Mouse (Mus musculus): ENCODE data around the gene Olfr640. TPM values are rescaled to one million over a fixed set of nuclear protein-coding genes. Genes with fewer than 3 reads are reported as not detected.

The Olfr640 gene
- polyA plus RNA-seq, 1 experiment from 2014 or later = not detected

- no peak for ATAC-seq
- H3K4me2 ChIP-seq (ENCODE audit: low read length) = no peak overlapping the region
- no peak overlapping the region for H3K27ac ChIP-seq (ENCODE audit: low read length)
- H3K36me3 ChIP-seq (ENCODE audit: control insufficient read depth, insufficient read depth, low read length) = no peaks in the 10 kb centered on the region
- H3K4me1 ChIP-seq (ENCODE audit: control insufficient read depth, insufficient read depth, low read length) = no peaks in the 10 kb centered on the region
- H3K27me3 ChIP-seq (ENCODE audit: control insufficient read depth, insufficient read depth, low read depth, low read length) = no peaks in the 10 kb centered on the region
- H3K9me3 ChIP-seq (replicated peaks; ENCODE audit: control insufficient read depth, low read length, poor library complexity, severe bottlenecking) = no peaks in the 10 kb centered on the region
- H3K4me3 ChIP-seq (ENCODE audit: low read depth, low read length) = no peak overlapping the region
- WGBS = 88% methylated on average over 1 of the region's 1 CpGs
- H3K9ac ChIP-seq (ENCODE audit: low read depth, low read length) = no peak overlapping the region
Observed at GRCm38 (mm10) chr7:104018953-104019352, 6.4 kb downstream of the Olfr640 start.

DNA sequence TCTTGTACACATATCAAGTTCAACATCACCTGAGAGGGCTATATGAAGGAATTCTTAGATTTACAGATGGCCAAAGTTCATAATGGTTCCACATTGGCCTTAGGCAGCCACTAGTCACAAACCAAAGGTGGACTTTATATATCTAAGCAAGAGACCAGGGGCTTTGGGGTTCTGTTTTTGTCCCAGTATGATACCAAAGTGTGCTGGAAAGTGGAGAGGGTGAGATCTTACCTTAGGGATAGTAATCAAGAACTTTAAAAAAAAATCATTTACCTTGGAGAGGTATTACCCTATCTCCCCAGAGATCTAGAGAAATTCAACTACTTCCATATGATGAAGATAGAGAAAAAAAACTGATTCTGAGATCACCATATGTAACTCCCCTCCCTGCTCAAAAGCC lies 8.2 kb downstream of the Olfr640 start, which contains the start of gene Olfr639:
TSS of gene Olfr639 (minus strand) at position 101 of the 400 bp plus-strand sequence.
- Histone ChIP-seq H3K27me3 (ENCODE audit: control insufficient read depth, insufficient read depth, low read depth, low read length) (no peaks in the 10 kb centered on the region), H3K9me3 (replicated peaks; ENCODE audit: control insufficient read depth, low read length, poor library complexity, severe bottlenecking) (no peaks in the 10 kb centered on the region), H3K9ac (ENCODE audit: low read depth, low read length) (no peak within 1 kb of the TSS), H3K4me1 (ENCODE audit: control insufficient read depth, insufficient read depth, low read length) (no peaks in the 10 kb centered on the region), H3K27ac (ENCODE audit: low read length) (no peak within 1 kb of the TSS), H3K4me2 (ENCODE audit: low read length) (no peak within 1 kb of the TSS), H3K4me3 (ENCODE audit: low read depth, low read length) (no peak within 1 kb of the TSS), H3K36me3 (ENCODE audit: control insufficient read depth, insufficient read depth, low read length) (no peaks in the 10 kb centered on the region)
- no peak for ATAC-seq

DNA sequence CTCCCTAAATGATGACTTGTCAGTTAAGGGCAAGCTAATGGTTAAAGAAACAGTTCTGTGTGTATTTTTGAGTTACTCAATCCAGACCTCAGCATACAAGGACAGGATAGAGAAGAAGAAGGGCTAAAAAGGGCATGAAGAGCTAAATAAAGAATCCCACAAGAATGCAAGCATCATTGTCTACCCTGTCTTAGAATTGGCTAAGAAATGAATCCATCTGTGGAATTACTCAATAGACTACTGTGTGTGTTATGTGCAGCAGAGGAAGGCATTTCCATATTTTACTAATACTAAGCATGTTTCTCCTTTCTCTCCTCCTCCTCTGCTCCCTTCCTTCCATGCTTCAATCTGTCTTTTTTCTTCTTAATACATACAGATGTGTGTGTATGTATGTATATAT lies 26.2 kb downstream of the Olfr640 start:
- no peak overlapping the region for H3K27ac ChIP-seq (ENCODE audit: low read length)
- no peak overlapping the region for H3K4me2 ChIP-seq (ENCODE audit: low read length)
- H3K4me3 ChIP-seq (ENCODE audit: low read depth, low read length) = no peak overlapping the region
- no peak overlapping the region for H3K9ac ChIP-seq (ENCODE audit: low read depth, low read length)
- H3K9me3 ChIP-seq (replicated peaks; ENCODE audit: control insufficient read depth, low read length, poor library complexity, severe bottlenecking) = no peaks in the 10 kb centered on the region
- no peaks in the 10 kb centered on the region for H3K4me1 ChIP-seq (ENCODE audit: control insufficient read depth, insufficient read depth, low read length)
- no peaks in the 10 kb centered on the region for H3K36me3 ChIP-seq (ENCODE audit: control insufficient read depth, insufficient read depth, low read length)
- H3K27me3 ChIP-seq (ENCODE audit: control insufficient read depth, insufficient read depth, low read depth, low read length) = no peaks in the 10 kb centered on the region
- ATAC-seq = no peak

- ATAC-seq = no peak
- Histone ChIP-seq H3K4me1 (ENCODE audit: control insufficient read depth, insufficient read depth, low read length) (no peaks in the 10 kb centered on the region), H3K4me3 (ENCODE audit: low read depth, low read length) (no peak within 1 kb of the TSS), H3K9ac (ENCODE audit: low read depth, low read length) (no peak within 1 kb of the TSS), H3K27me3 (ENCODE audit: control insufficient read depth, insufficient read depth, low read depth, low read length) (no peaks in the 10 kb centered on the region), H3K36me3 (ENCODE audit: control insufficient read depth, insufficient read depth, low read length) (no peaks in the 10 kb centered on the region), H3K9me3 (replicated peaks; ENCODE audit: control insufficient read depth, low read length, poor library complexity, severe bottlenecking) (no peaks in the 10 kb centered on the region), H3K27ac (ENCODE audit: low read length) (no peak within 1 kb of the TSS), H3K4me2 (ENCODE audit: low read length) (no peak within 1 kb of the TSS)
Observed at GRCm38 (mm10) chr7:103998446-103998845, 26.9 kb downstream of the Olfr640 start, which contains the start of gene Olfr638. Olfr638 (plus strand) TSS chr7:103998746.

GRCm38 (mm10) chr7:103971782-103972181 lies 53.6 kb downstream of the Olfr640 start:
- Histone ChIP-seq H3K27me3 (ENCODE audit: control insufficient read depth, insufficient read depth, low read depth, low read length) (no peaks in the 10 kb centered on the region), H3K9ac (ENCODE audit: low read depth, low read length) (no peak overlapping the region), H3K4me2 (ENCODE audit: low read length) (no peak overlapping the region), H3K27ac (ENCODE audit: low read length) (no peak overlapping the region), H3K4me3 (ENCODE audit: low read depth, low read length) (no peak overlapping the region), H3K9me3 (replicated peaks; ENCODE audit: control insufficient read depth, low read length, poor library complexity, severe bottlenecking) (no peaks in the 10 kb centered on the region), H3K36me3 (ENCODE audit: control insufficient read depth, insufficient read depth, low read length) (no peaks in the 10 kb centered on the region), H3K4me1 (ENCODE audit: control insufficient read depth, insufficient read depth, low read length) (no peaks in the 10 kb centered on the region)
- no peak for ATAC-seq
- 71% methylated on average over 1 of the region's 1 CpGs for WGBS

GRCm38 (mm10) chr7:103970852-103971251 lies 54.5 kb downstream of the Olfr640 start, which contains the start of gene Olfr635:
Olfr635 (plus strand) TSS chr7:103971152.
- 63% methylated on average over 1 of the region's 1 CpGs for WGBS

More at GRCm38 (mm10) chr7:103970852-103971251, 54.5 kb downstream of the Olfr640 start, which contains the start of gene Olfr635:
- Histone ChIP-seq H3K4me1 (ENCODE audit: control insufficient read depth, insufficient read depth, low read length) (no peaks in the 10 kb centered on the region), H3K27ac (ENCODE audit: low read length) (no peak within 1 kb of the TSS), H3K27me3 (ENCODE audit: control insufficient read depth, insufficient read depth, low read depth, low read length) (no peaks in the 10 kb centered on the region), H3K36me3 (ENCODE audit: control insufficient read depth, insufficient read depth, low read length) (no peaks in the 10 kb centered on the region), H3K9me3 (replicated peaks; ENCODE audit: control insufficient read depth, low read length, poor library complexity, severe bottlenecking) (no peaks in the 10 kb centered on the region), H3K9ac (ENCODE audit: low read depth, low read length) (no peak within 1 kb of the TSS), H3K4me2 (ENCODE audit: low read length) (no peak within 1 kb of the TSS), H3K4me3 (ENCODE audit: low read depth, low read length) (no peak within 1 kb of the TSS)
- no peak for ATAC-seq

Other genes starting within 250 kb of the Olfr640 start
- not detected in 2 replicates for gene Olfr68, start 245.9 kb downstream of the Olfr640 start, polyA plus RNA-seq (2015; fragmentation: Nextera tagmentation; extraction: Ambion mirVana)
- gene Olfr67, start 233.8 kb downstream of the Olfr640 start, polyA plus RNA-seq (2015; fragmentation: Nextera tagmentation; extraction: Ambion mirVana) = not detected in 2 replicates
- 1,229 and 1,369 TPM in 2 replicates for gene Hbb-bt, start 211.6 kb downstream of the Olfr640 start, polyA plus RNA-seq (2015; fragmentation: Nextera tagmentation; extraction: Ambion mirVana)
- gene Hbb-bs, start 197.5 kb downstream of the Olfr640 start, polyA plus RNA-seq (2015; fragmentation: Nextera tagmentation; extraction: Ambion mirVana) = 4,227 and 4,621 TPM in 2 replicates
- gene Hbb-bh2, start 185.1 kb downstream of the Olfr640 start, polyA plus RNA-seq (2015; fragmentation: Nextera tagmentation; extraction: Ambion mirVana) = not detected in 2 replicates
- not detected in 2 replicates for gene Hbb-bh1, start 182.4 kb downstream of the Olfr640 start, polyA plus RNA-seq (2015; fragmentation: Nextera tagmentation; extraction: Ambion mirVana)
- 6.2 and 23.2 TPM in 2 replicates for gene Hbb-y, start 172.4 kb downstream of the Olfr640 start, polyA plus RNA-seq (2015; fragmentation: Nextera tagmentation; extraction: Ambion mirVana)
- not detected in 2 replicates for gene Olfr66, start 139.3 kb downstream of the Olfr640 start, polyA plus RNA-seq (2015; fragmentation: Nextera tagmentation; extraction: Ambion mirVana)
- not detected in 2 replicates for gene Olfr64, start 131.1 kb downstream of the Olfr640 start, polyA plus RNA-seq (2015; fragmentation: Nextera tagmentation; extraction: Ambion mirVana)
- not detected in 2 replicates for gene Olfr65, start 122.1 kb downstream of the Olfr640 start, polyA plus RNA-seq (2015; fragmentation: Nextera tagmentation; extraction: Ambion mirVana)
- gene Olfr631, start 96.7 kb downstream of the Olfr640 start, polyA plus RNA-seq (2015; fragmentation: Nextera tagmentation; extraction: Ambion mirVana) = not detected in 2 replicates
- not detected in 2 replicates for gene Olfr632, start 91.2 kb downstream of the Olfr640 start, polyA plus RNA-seq (2015; fragmentation: Nextera tagmentation; extraction: Ambion mirVana)
- not detected in 2 replicates for gene Olfr633, start 81.1 kb downstream of the Olfr640 start, polyA plus RNA-seq (2015; fragmentation: Nextera tagmentation; extraction: Ambion mirVana)
- gene Olfr635, start 54.4 kb downstream of the Olfr640 start, polyA plus RNA-seq (2015; fragmentation: Nextera tagmentation; extraction: Ambion mirVana) = 0.03 TPM in 1 of 2 replicates, not detected in the other
- gene Olfr638, start 26.8 kb downstream of the Olfr640 start, polyA plus RNA-seq (2015; fragmentation: Nextera tagmentation; extraction: Ambion mirVana) = not detected in 2 replicates
- gene Olfr639, start 8.3 kb downstream of the Olfr640 start, polyA plus RNA-seq (2015; fragmentation: Nextera tagmentation; extraction: Ambion mirVana) = 0.04 TPM in 1 of 2 replicates, not detected in the other
- not detected in 2 replicates for gene Olfr641, start 9.9 kb upstream of the Olfr640 start, polyA plus RNA-seq (2015; fragmentation: Nextera tagmentation; extraction: Ambion mirVana)
- not detected in 2 replicates for gene Olfr642, start 27.1 kb upstream of the Olfr640 start, polyA plus RNA-seq (2015; fragmentation: Nextera tagmentation; extraction: Ambion mirVana)
- gene 4930516K23Rik, start 35.9 kb upstream of the Olfr640 start, polyA plus RNA-seq (2015; fragmentation: Nextera tagmentation; extraction: Ambion mirVana) = not detected in 2 replicates
- gene Olfr644, start 46.3 kb upstream of the Olfr640 start, polyA plus RNA-seq (2015; fragmentation: Nextera tagmentation; extraction: Ambion mirVana) = not detected in 2 replicates
- not detected in 2 replicates for gene Olfr645, start 59.9 kb upstream of the Olfr640 start, polyA plus RNA-seq (2015; fragmentation: Nextera tagmentation; extraction: Ambion mirVana)
- gene Olfr646, start 79.3 kb upstream of the Olfr640 start, polyA plus RNA-seq (2015; fragmentation: Nextera tagmentation; extraction: Ambion mirVana) = not detected in 2 replicates
- not detected in 2 replicates for gene Ubqln5, start 104.3 kb upstream of the Olfr640 start, polyA plus RNA-seq (2015; fragmentation: Nextera tagmentation; extraction: Ambion mirVana)
- not detected in 2 replicates for gene Olfr643, start 111.8 kb upstream of the Olfr640 start, polyA plus RNA-seq (2015; fragmentation: Nextera tagmentation; extraction: Ambion mirVana)
- gene Ubqln3, start 117.7 kb upstream of the Olfr640 start, polyA plus RNA-seq (2015; fragmentation: Nextera tagmentation; extraction: Ambion mirVana) = not detected in 2 replicates
- not detected in 2 replicates for gene Ubqlnl, start 125.0 kb upstream of the Olfr640 start, polyA plus RNA-seq (2015; fragmentation: Nextera tagmentation; extraction: Ambion mirVana)
- not detected in 2 replicates for gene Olfm5, start 139.3 kb upstream of the Olfr640 start, polyA plus RNA-seq (2015; fragmentation: Nextera tagmentation; extraction: Ambion mirVana)
- gene Olfr648, start 157.8 kb upstream of the Olfr640 start, polyA plus RNA-seq (2015; fragmentation: Nextera tagmentation; extraction: Ambion mirVana) = 0.66 and 0.67 TPM in 2 replicates
- not detected in 2 replicates for gene Olfr649, start 170.4 kb upstream of the Olfr640 start, polyA plus RNA-seq (2015; fragmentation: Nextera tagmentation; extraction: Ambion mirVana)
- 0.35 and 0.46 TPM in 2 replicates for gene Trim6, start 193.2 kb upstream of the Olfr640 start, polyA plus RNA-seq (2015; fragmentation: Nextera tagmentation; extraction: Ambion mirVana)
- 0.76 and 0.89 TPM in 2 replicates for gene Trim34a, start 218.9 kb upstream of the Olfr640 start, polyA plus RNA-seq (2015; fragmentation: Nextera tagmentation; extraction: Ambion mirVana)